Mouse (Mus musculus): ENCODE measurements around the gene Ttc23.

The Ttc23 gene

GRCm38 (mm10) chr7:67801022-67801421, 153.8 kb downstream of the Ttc23 start:
- no peak for DNase-seq (ENCODE audit: extremely low spot score)

GRCm38 (mm10) chr7:67803015-67803856, 156.0 kb downstream of the Ttc23 start:
- DNase-seq (ENCODE audit: extremely low spot score): peak; percentile 94

- DNase-seq (ENCODE audit: extremely low spot score): no peak
Measured at GRCm38 (mm10) chr7:67803857-67804215, 156.6 kb downstream of the Ttc23 start.

Data from embryo, embryonic 9.5 days (tissue).